Mouse (Mus musculus): ENCODE results near the gene Nebl. TPM values are rescaled to one million over a fixed set of nuclear protein-coding genes. Genes with fewer than 3 reads are reported as not detected.
"Not testable (repeated sequence)": the region's sequence is repeated elsewhere in the genome, so short reads cannot be mapped to it uniquely, and the experiment has no call there.

The Nebl gene
- total RNA-seq, 4 experiments from 2014 or later = 6.9 to 13.0 (median 10.0) TPM

GRCm38 (mm10) chr2:17396235-17396634 lies 335.0 kb downstream of the Nebl start:
- DNase-seq = no peak

- no peak for DNase-seq
Observed at GRCm38 (mm10) chr2:17391389-17391788, 339.9 kb downstream of the Nebl start.

- DNase-seq = no peak
Observed at GRCm38 (mm10) chr2:17390513-17391200, 340.6 kb downstream of the Nebl start.

- no peak for DNase-seq
Observed at GRCm38 (mm10) chr2:17389886-17390285, 341.4 kb downstream of the Nebl start.

DNA sequence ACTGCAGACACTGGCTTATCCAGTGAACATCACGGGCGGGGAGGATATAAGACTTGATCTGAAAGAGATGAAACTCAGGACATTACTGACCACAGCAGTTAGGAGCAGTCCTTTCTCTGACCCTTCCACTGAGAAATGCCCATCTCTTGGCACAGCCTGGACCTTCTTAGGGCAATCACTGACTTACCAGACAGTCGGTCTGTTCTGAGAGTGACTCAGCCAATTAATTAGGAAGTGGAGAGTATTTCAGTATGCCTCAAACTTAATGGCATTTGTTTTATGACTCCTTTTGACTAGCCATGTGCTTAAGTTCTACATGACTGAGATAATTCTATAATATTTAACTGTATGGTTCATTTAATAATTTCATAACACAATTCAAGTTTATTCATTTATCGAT lies 341.9 kb downstream of the Nebl start:
- no peak for DNase-seq

DNA sequence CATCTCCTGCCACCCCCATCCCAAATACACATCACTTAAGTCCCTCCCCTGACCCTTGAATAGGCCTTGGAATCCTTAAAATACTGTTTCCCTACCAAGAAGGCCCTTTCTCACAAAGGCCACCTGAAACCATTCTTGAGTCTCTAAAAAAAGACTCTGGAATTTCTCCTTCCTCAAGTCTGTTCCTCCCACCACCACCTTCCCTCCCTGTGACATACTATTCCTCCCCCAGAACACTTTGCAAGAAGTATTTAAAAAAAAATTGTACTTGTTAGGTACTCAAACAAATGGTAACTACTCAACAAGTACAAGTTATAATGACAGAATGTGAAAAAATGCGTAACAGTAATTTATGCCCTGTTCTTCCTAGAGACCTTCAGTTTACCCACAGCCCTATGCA lies 349.0 kb downstream of the Nebl start:
- DNase-seq = no peak

DNA sequence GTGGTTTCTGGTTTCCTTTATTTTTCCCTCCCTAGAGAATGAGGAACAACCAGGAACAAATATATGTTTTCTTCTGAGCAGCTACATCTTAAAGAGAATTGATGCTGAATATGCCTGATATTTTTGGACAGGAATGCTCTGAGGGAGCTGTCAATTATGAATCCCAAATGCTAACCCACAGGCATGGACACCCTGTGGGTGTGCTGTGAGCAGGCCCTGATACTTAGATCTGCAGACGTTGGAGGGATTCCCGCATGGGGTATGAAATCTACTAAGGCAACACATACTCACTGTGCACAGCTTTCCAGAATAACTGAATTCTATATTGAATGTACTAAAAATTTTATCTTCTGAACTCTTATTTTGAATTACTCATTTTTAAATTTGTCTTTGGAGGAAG lies 355.3 kb downstream of the Nebl start:
- no peak for DNase-seq

DNA sequence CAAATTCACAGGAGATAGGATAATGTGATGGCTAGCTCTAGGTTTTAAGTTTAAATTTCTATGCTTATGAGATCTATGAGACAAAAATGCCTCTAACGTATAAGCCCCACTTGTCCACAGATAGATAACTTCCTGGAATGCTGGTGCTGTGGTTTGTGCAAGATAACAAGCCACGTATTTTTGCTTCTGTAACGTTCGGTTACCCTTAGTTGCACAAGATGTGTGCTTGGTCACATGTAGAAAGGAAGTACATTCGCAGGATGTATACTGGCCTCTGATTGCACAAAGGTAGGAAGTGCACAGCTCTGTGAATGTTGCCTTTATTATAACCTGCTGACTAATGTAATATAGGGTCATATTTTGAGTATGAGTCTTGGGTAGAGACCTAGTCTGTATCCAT lies 365.6 kb downstream of the Nebl start:
- DNase-seq = no peak

DNA sequence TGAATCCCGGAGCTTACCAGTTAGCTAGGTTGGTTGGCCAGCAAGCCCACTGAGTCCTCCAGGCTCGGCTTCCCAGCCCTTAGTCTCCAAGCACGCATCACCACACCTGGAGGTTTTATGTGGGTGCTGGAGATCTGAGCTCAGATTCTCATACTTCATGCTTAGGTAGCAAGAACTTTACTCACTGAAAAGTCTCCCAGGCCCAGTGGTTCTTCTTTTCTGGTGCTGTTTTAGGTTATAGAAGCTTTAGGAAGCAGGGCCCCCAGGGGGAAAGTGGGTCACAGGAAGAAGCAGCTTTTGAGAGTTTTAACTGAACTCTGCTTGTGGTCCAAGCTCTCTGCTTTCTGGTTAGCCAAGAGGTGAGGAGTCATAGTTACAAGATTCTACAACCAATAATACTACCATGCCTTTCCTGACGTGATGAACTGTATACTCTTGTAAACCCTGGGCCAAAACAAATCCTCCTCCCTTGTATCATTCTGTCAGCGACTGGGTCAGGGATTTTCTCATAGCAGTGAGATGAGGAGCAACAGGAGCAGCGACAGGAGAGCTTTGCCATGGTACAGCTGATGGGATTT lies 366.2 kb downstream of the Nebl start:
- DNase-seq = no peak

- no peak for DNase-seq
Observed at GRCm38 (mm10) chr2:17363337-17364216, 367.7 kb downstream of the Nebl start.

- DNase-seq = no peak
Observed at GRCm38 (mm10) chr2:17362181-17362580, 369.1 kb downstream of the Nebl start.

DNA sequence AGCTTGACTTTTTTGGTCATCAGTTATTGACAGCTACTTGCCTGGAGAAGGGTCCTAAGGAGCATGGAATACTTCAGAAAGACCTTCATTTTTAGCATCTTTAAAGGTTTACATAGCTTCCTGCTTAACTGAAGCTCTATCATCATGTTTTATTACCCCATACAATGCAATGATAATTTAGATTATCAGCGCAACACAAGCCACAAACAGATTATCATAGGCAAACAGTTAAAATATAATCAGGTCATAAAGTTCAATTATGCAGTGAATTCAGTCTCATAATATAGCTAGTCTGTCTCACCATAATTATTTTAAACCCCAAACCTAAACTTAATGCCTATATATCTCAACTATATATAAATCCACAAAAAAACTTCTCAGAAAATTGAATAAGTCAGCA lies 386.6 kb downstream of the Nebl start:
- DNase-seq = no peak

- DNase-seq = peak; percentile 17
Observed at GRCm38 (mm10) chr2:17335451-17335850, 395.8 kb downstream of the Nebl start.

DNA sequence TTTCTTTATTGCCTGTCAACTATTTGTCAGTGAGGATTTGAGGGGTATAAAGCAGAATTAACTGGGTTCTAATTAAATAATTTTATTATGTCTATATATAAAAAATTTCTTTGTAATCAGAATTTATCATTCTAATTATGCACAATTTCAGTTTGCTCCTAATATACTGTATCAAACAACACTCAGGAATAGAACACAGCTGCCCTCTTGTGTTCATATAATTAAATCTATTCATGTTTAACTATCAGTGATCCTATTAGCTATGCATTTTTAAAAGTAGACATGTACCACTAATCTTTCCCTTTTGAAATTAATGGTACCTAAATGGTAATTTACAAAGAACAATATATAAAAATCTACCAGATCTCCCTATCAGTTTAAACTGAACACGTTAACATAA lies 404.7 kb downstream of the Nebl start:
- DNase-seq = no peak

DNA sequence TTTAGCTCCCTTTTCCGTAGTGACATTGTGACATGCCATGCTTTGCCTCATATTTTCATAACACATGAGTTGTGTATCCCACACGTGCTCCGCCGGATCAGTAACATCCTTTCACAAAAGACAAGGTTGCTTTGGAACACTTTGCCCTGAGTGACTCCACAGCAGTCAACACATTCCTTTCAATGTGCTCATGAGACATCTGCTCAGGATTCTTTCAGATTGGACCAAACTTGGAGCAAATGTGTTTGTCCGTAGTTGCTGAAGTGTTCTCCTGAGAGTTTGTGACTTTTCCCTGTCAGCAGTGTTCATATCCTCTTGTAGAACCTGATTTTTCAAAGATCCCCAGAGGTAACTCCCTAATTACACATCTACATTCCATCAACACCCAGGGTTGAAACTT lies 414.4 kb downstream of the Nebl start:
- DNase-seq = no peak

DNA sequence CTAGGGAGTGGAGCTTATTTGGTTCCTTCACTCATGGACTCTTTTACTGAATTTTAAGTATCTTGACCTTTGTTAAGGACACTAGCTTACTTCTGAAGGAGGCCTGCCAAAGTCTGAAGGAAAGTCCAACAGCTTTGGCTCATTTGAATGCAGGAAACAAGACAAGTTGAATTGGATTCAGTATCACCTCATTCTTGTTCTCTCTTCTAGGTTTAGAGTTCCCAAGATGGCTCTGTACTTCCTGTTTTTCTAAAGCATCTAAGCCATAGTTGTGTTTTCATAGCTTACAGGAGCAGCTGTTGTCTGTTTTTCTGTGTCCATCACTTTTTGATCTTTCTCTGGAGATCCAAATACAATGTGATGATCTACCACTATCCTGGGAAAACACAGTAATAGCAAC lies 429.9 kb downstream of the Nebl start:
- no peak for DNase-seq

GRCm38 (mm10) chr2:17297496-17297895 lies 433.8 kb downstream of the Nebl start:
- no peak for DNase-seq

DNA sequence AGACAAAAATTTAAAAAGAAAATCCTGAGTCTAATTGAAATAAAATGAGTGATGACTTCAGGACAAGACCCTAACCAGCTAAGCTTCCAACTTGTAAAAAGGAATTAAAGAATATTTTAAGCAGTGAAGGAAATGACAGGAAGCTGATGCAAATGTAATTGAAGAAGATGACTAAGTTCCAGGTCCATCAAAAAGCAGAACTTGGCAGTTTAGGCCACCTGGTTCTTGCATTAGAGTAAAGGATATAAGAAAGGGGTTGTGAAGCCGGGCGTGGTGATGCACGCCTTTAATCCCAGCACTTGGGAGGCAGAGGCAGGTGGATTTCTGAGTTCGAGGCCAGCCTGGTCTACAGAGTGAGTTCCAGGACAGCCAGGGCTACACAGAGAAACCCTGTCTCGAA lies 436.0 kb downstream of the Nebl start:
- not testable (repeated sequence) for DNase-seq

Small RNA genes within 50 kb of the gene (microRNA-seq; reads per million reads assigned to microRNA genes)
- gene Mir6419 = 0 reads per million in 2 experiments

All from adrenal gland, adult 8-10 months (tissue).